Mouse (Mus musculus) testis, adult 2 months (tissue): ENCODE measurements around the gene Farsb.

Source experiments
- CTCF ChIP-seq: fragments of 200-500 bp; IDR thresholded peaks from 2 replicates; pipeline ENCODE4 v1.5.1; 2012; ENCODE audit warnings: low read depth, mild to moderate bottlenecking, inconsistent platforms, low read length, moderate library complexity; ENCODE audit not compliant: control insufficient read depth, insufficient read depth, insufficient replicate concordance
- POLR2A ChIP-seq: fragments of 200-500 bp; IDR thresholded peaks from 2 replicates; pipeline ENCODE4 v1.6.1; 2012; ENCODE audit warnings: low read depth, mild to moderate bottlenecking, inconsistent platforms, low read length, moderate library complexity; ENCODE audit not compliant: control insufficient read depth

DNA sequence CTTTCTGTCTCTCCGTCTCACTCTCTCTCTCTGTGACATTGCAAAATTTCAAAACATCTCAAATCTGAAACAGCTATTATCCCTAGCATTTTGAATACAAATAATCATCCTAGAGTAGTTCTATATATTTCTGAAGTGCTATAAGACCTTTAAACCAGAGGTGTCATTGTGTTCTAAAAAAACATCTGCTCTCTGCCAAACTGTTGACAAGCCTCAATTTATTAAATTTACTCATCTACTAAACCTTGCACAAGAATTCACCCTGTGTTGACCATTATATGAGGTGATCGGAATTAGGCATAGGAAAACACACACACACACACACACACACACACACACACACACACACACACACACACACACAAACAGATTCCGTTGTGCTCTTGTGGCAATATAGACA is 113.6 kb downstream of the Farsb start:
- TF ChIP-seq CTCF (no peak), POLR2A (no peak)
